Mouse (Mus musculus) bone marrow macrophage, adult 2 months (primary cell): Measurements from ENCODE around the gene Fkbp8.

Source experiments
- CTCF ChIP-seq: IDR thresholded peaks from 2 replicates; pipeline ENCODE4 v1.5.1; 2012; ENCODE audit warnings: low read depth, mild to moderate bottlenecking, low read length, moderate library complexity
- POLR2A ChIP-seq: IDR thresholded peaks from 2 replicates; pipeline ENCODE4 v1.6.1; 2012; ENCODE audit warnings: mild to moderate bottlenecking, low read depth, low read length, borderline replicate concordance

DNA sequence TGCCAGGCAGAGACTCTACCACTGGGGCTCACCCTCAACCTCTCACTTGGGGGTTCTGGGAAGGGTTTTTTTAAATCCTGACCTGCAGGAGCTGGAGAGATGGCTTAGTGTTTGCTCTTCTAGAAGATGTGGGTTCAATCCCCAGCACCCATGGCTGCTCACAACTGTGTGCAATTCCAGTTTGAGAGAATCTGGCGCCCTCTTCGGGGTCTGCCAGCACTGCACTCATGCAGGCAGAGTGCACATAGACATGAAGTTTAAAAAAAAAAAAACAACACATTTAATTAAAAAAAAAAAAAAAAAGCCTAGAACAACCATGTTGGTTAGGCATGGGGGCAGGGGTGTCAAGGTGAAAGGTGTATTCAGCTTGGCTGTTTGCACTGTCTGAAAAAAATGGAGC lies 2.8 kb downstream of the Fkbp8 start:
- TF ChIP-seq POLR2A (no peak), CTCF (no peak; the same call in 1 of the 2 replicates)
